Mouse (Mus musculus): ENCODE results near the gene Tesc.

DNA sequence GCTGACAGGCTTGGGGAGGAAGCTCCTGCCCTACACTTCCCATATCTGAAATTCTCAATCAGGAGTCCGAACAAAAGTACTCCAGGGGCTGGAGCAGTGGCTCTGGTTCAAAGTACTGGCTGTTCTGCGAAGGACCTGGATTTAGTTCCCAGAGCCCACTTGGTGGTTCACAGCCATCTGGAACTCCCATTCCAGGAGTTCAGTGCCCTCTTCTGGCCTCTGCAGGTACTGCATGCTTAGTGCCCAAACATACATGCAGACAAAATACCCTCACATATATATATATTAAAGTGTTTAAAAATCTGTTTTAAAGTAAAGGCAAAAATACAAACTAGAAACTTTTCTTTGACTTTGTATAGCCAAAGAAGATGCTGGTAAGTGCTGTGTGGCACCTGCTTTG is 63.3 kb downstream of the Tesc start:
- TF ChIP-seq CTCF (IDR thresholded peaks at IDR 0.05; ENCODE audit: low read depth, low read length) (peak; percentile 66), POLR2A (IDR thresholded peaks at IDR 0.05; ENCODE audit: insufficient read depth, low read length) (no peak), EP300 (IDR thresholded peaks at IDR 0.05; ENCODE audit: insufficient read depth, low read depth, low read length) (no peak)

Data from ES-Bruce4 (cell line).